Mouse (Mus musculus) left cerebral cortex, postnatal 4 days (tissue): ENCODE data around the gene Mgst2. TPM values are rescaled to one million over a fixed set of nuclear protein-coding genes. Genes with fewer than 3 reads are reported as not detected.

Experiments used
- DNase-seq: peaks from one replicate; pipeline ENCODE4 v3.0.0-alpha.2; 2022
- intact Hi-C: fragments of 180-260 bp; cut with DNase I; formaldehyde crosslinking; loops from one replicate; pipeline ENCODE4 v1.15.1; 2025
- total RNA-seq, 2 experiments: library from RNA; stranded (reverse); gene quantifications; 2 replicates each; pipeline ENCODE4 v1.2.3; 2021

Gene Mgst2
- 1 to 10 TPM; 1.1 to 1.5 TPM for total RNA-seq

GRCm38 (mm10) chr3:51660060-51660459 lies at the start of gene Mgst2:
Gene Mgst2, plus strand, starts transcription at chr3:51660360.
- intact Hi-C loops = no loop called here
- no peak for DNase-seq

GRCm38 (mm10) chr3:51611972-51612371 lies 48.2 kb upstream of the Mgst2 start:
- intact Hi-C loops = no loop called here
- DNase-seq = peak; percentile 62

GRCm38 (mm10) chr3:51612398-51613356 lies 47.5 kb upstream of the Mgst2 start:
- intact Hi-C loops = no loop called here
- DNase-seq = no peak

GRCm38 (mm10) chr3:51614278-51614677 lies 45.9 kb upstream of the Mgst2 start:
- intact Hi-C loops = no loop called here
- DNase-seq = no peak

- intact Hi-C loops = no loop called here
- DNase-seq = no peak
Measured at GRCm38 (mm10) chr3:51623956-51624355, 36.2 kb upstream of the Mgst2 start.

- intact Hi-C loops = no loop called here
Measured at GRCm38 (mm10) chr3:51627741-51628140, 32.4 kb upstream of the Mgst2 start.

GRCm38 (mm10) chr3:51628977-51629376 lies 31.2 kb upstream of the Mgst2 start:
- DNase-seq = no peak
- intact Hi-C loops = no loop called here

More at GRCm38 (mm10) chr3:51627741-51628140, 32.4 kb upstream of the Mgst2 start:
- DNase-seq = no peak

- intact Hi-C loops = no loop called here
- peak; percentile 24 for DNase-seq
Measured at GRCm38 (mm10) chr3:51630746-51631145, 29.4 kb upstream of the Mgst2 start.

- no peak for DNase-seq
- intact Hi-C loops = no loop called here
Measured at GRCm38 (mm10) chr3:51631971-51632370, 28.2 kb upstream of the Mgst2 start.

- intact Hi-C loops = no loop called here
Measured at GRCm38 (mm10) chr3:51634451-51634850, 25.7 kb upstream of the Mgst2 start.

GRCm38 (mm10) chr3:51635960-51636359 lies 24.2 kb upstream of the Mgst2 start:
- no peak for DNase-seq
- intact Hi-C loops = no loop called here

More at GRCm38 (mm10) chr3:51634451-51634850, 25.7 kb upstream of the Mgst2 start:
- peak; percentile 25 for DNase-seq

- intact Hi-C loops = no loop called here
- DNase-seq = no peak
Measured at GRCm38 (mm10) chr3:51636700-51637099, 23.5 kb upstream of the Mgst2 start.

- DNase-seq = no peak
- intact Hi-C loops = no loop called here
Measured at GRCm38 (mm10) chr3:51637326-51637725, 22.8 kb upstream of the Mgst2 start.

GRCm38 (mm10) chr3:51638260-51638659 lies 21.9 kb upstream of the Mgst2 start:
- intact Hi-C loops = no loop called here
- DNase-seq = no peak

- DNase-seq = no peak
- intact Hi-C loops = loop anchor here (10.0 kb wide), 1 partner anchor 161 kb away; the partner anchor contains the start of gene Rab33b
Measured at GRCm38 (mm10) chr3:51645484-51645883, 14.7 kb upstream of the Mgst2 start.

GRCm38 (mm10) chr3:51646301-51646700 lies 13.9 kb upstream of the Mgst2 start:
- intact Hi-C loops = loop anchor here (10.0 kb wide), 1 partner anchor 162 kb away; the partner anchor contains the start of gene Rab33b

GRCm38 (mm10) chr3:51647356-51647755 lies 12.8 kb upstream of the Mgst2 start:
- DNase-seq = no peak
- intact Hi-C loops = loop anchor here (10.0 kb wide), 1 partner anchor 163 kb away; the partner anchor contains the start of gene Rab33b

More at GRCm38 (mm10) chr3:51646301-51646700, 13.9 kb upstream of the Mgst2 start:
- no peak for DNase-seq

GRCm38 (mm10) chr3:51648037-51648664 lies 12.0 kb upstream of the Mgst2 start:
- intact Hi-C loops = loop anchor here (2.0 to 10.0 kb wide), 2 partner anchors 63 to 163 kb away; partner anchors contain the start of gene Rab33b
- peak; percentile 76 for DNase-seq

GRCm38 (mm10) chr3:51649426-51649825 lies 10.7 kb upstream of the Mgst2 start:
- intact Hi-C loops = loop anchor here (2.0 to 10.0 kb wide), 2 partner anchors 65 to 165 kb away; partner anchors contain the start of gene Rab33b
- DNase-seq = no peak

GRCm38 (mm10) chr3:51649986-51650385 lies 10.2 kb upstream of the Mgst2 start:
- no peak for DNase-seq
- intact Hi-C loops = loop anchor here (2.0 to 10.0 kb wide), 4 partner anchors 65 to 592 kb away; partner anchors contain the start of gene Rab33b

GRCm38 (mm10) chr3:51651149-51651548 lies 9.0 kb upstream of the Mgst2 start:
- peak; percentile 26 for DNase-seq
- intact Hi-C loops = loop anchor here (5.0 to 10.0 kb wide), 2 partner anchors 364 to 591 kb away; no protein-coding TSS in a partner anchor
